Mouse (Mus musculus) limb, embryonic 10.5 days (tissue): ENCODE data around the gene Wap. TPM values are rescaled to one million over a fixed set of nuclear protein-coding genes. Genes with fewer than 3 reads are reported as not detected.
"Not testable (repeated sequence)": the region's sequence is repeated elsewhere in the genome, so short reads cannot be mapped to it uniquely, and the experiment has no call there.

ENCODE experiments used
- DNase-seq: peaks from one replicate; pipeline ENCODE4 v3.0.0-alpha.2; 2017; ENCODE audit warnings: low spot score
- H3K27ac ChIP-seq: fragments of 300-500 bp; sonication (generic); 2 replicates; pipeline ENCODE4 v1.5.1; 2016; ENCODE audit warnings: mild to moderate bottlenecking
- H3K27me3 ChIP-seq: fragments of 300-500 bp; sonication (generic); 2 replicates; pipeline ENCODE4 v1.6.1; 2016; ENCODE audit warnings: low read depth, mild to moderate bottlenecking; ENCODE audit not compliant: poor library complexity, severe bottlenecking
- H3K36me3 ChIP-seq: fragments of 300-500 bp; sonication (generic); 2 replicates; pipeline ENCODE4 v1.6.1; 2016; ENCODE audit warnings: mild to moderate bottlenecking, moderate library complexity
- H3K4me1 ChIP-seq: fragments of 300-500 bp; sonication (generic); 2 replicates; pipeline ENCODE4 v1.6.1; 2016
- H3K4me3 ChIP-seq: fragments of 300-500 bp; sonication (generic); 2 replicates; pipeline ENCODE4 v1.5.1; 2016; ENCODE audit warnings: mild to moderate bottlenecking, moderate library complexity
- H3K9me3 ChIP-seq: fragments of 300-500 bp; sonication (generic); replicated peaks from 2 replicates; pipeline ENCODE4 v1.6.1; 2016; ENCODE audit warnings: mild to moderate bottlenecking
- WGBS: fragments of 180-500 bp; shearing (Covaris S2); methylation state at CpG from one replicate; pipeline ENCODE4 v1.1.7; 2016; 5-methylcytosine and 5-hydroxymethylcytosine counted together
- polyA plus RNA-seq: library from polyadenylated mRNA; unstranded; fragments of >200 nt; fragmentation: Nextera tagmentation; extraction: Ambion mirVana; gene quantifications from 2 replicates; pipeline ENCODE4 v1.2.1, GENCODE M21; 2016

The Wap gene
- polyA plus RNA-seq, 1 experiment from 2014 or later = not detected

DNA sequence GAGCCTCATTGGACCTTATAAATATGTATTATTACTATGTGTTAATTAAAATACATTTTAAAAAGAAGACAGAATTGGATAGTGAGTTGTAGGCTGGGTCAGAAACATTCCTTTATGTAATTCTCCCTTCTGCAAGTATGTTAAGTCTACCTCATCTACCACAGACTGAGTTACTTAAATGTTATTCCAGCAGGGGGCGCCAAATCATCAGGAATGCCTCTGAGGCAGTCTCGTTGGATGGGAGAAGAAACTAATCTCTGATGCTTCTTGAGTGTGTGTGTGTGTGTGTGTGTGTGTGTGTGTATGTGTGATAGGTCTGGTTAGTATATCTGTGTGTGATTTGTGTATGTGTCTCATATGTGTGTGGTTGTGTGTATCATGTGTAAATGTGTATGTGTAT lies 16.5 kb upstream of the Wap start:
- peak; percentile 88 for DNase-seq
- H3K27ac ChIP-seq = no peak overlapping the region
- no peaks in the 10 kb centered on the region for H3K36me3 ChIP-seq
- H3K27me3 ChIP-seq = 0 out of 2 replicates have a peak, but pooled peaks cover 6% of the 10 kb centered on the region
- H3K4me1 ChIP-seq = peaks cover 12% of the 10 kb centered on the region
- WGBS = 3% methylated on average over 2 of the region's 2 CpGs
- no peaks in the 10 kb centered on the region for H3K9me3 ChIP-seq
- H3K4me3 ChIP-seq = no peak overlapping the region

DNA sequence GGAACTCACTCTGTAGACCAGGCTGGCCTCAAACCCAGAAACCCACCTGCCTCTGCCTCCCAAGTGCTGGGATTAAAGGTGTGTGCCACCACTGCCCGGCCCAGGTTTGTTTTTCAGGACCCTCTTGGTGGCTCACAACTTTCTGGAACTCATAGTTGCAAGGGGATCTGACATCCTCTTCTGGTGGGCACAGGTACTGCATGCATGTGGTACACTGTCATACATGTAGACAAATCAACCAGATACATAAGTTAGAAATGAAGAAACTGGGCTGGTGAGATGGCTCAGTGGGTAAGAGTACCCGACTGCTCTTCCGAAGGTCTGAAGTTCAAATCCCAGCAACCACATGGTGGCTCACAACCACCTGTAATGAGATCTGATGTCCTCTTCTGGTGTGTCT lies 14.5 kb upstream of the Wap start:
- not testable (repeated sequence) for H3K27me3 ChIP-seq, H3K4me3 ChIP-seq, DNase-seq, H3K36me3 ChIP-seq, H3K27ac ChIP-seq, H3K4me1 ChIP-seq, H3K9me3 ChIP-seq
- 90% methylated on average over 3 of the region's 3 CpGs for WGBS

DNA sequence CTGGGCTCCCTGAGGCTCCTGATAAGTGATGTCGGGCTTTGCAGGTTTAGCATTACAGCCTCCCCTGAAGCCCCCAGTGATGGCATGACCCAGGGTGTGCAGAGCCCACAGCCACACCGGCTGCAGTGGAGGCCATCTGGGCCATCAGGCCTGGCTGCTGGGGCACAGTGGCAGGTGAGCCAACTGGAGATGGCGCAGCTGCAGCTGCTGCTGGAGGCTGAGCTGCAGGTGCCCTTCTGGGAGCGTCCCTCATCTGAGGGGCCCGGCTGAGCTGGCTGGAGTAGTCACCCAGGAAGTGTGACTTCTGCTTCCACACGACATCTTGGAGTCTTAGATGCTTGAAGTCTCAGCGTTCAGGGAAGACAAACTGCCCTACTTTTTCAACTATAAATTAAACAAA lies 12.1 kb upstream of the Wap start:
- DNase-seq = no peak
- whole genome bisulfite sequencing = 68% methylated on average over 7 of the region's 7 CpGs
- no peak overlapping the region for H3K27ac ChIP-seq

DNA sequence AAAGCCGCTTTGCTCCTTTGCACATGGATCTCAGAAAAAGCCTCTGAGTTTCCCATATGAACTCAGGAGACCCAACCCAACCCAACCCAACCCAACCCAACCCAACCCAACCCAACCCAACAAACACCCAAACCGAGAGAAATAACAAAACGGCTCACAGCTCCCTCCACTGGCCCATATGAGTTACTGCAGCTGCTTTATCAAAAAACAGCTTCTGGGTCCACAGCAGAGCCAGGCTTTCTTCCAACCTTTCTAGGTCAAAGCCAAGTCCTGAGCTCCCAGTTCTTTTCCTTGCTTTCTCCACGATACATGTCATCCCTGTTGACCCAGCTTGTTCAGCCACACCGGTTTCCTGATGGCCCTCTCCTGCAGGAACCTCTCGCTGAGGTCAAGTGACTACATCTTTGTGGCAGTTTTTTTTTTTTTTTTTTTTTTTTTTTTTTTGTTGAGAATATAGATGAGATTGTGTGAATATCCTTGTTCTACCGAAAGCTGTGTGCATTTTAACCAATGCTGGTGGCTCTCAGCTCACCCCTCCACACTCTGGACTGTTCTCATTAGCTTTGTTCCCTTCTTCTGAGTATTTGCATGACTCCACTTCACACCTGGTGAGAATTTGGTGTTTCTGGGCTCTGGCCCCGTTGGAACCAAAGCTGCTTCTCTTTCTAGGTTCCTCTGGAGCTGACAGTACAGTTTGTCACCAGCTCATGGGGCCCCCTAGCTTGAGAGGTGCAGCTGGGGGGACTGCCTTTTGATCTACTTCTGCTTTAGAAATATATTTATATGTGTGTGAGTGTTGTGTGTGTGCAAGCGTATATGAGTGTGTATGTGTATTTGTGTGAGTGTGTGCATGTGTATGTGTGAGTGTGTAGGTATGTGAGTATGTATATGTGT lies 9.6 kb upstream of the Wap start:
- Histone ChIP-seq H3K27ac (no peak overlapping the region), H3K36me3 (no peaks in the 10 kb centered on the region), H3K4me3 (no peak overlapping the region), H3K4me1 (no peaks in the 10 kb centered on the region), H3K9me3 (no peaks in the 10 kb centered on the region), H3K27me3 (no peaks in the 10 kb centered on the region)
- 58% methylated on average over 9 of the region's 9 CpGs for WGBS
- DNase-seq = no peak

More for the DNA sequence above, 12.1 kb upstream of the Wap start:
- no peak overlapping the region for H3K4me3 ChIP-seq
- no peaks in the 10 kb centered on the region for H3K27me3 ChIP-seq
- no peaks in the 10 kb centered on the region for H3K36me3 ChIP-seq
- no peaks in the 10 kb centered on the region for H3K9me3 ChIP-seq
- no peaks in the 10 kb centered on the region for H3K4me1 ChIP-seq

DNA sequence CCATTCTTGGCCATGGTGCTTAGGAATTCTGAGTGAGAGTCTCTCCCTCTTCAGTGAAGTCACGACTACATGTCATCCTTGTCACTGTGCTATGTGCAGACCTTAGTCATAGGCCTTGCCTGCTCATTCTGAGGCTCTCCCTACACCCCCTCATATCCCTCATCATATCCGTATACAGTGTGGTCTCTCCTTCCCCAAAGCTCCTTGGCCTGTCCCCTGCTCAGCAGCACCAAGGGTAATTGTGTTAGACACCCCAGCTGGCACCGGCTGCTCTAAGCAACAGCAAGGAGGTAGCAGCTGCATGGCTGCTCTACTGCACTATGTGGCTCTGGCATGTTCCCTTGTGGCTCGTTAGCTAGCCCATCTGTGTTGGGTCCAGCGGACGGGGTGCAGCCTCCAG lies 6.1 kb upstream of the Wap start:
- no peak overlapping the region for H3K4me3 ChIP-seq
- H3K36me3 ChIP-seq = no peaks in the 10 kb centered on the region
- no peaks in the 10 kb centered on the region for H3K27me3 ChIP-seq
- no peak for DNase-seq
- WGBS = 82% methylated on average over 6 of the region's 6 CpGs
- H3K27ac ChIP-seq = no peak overlapping the region
- no peaks in the 10 kb centered on the region for H3K4me1 ChIP-seq
- no peaks in the 10 kb centered on the region for H3K9me3 ChIP-seq

DNA sequence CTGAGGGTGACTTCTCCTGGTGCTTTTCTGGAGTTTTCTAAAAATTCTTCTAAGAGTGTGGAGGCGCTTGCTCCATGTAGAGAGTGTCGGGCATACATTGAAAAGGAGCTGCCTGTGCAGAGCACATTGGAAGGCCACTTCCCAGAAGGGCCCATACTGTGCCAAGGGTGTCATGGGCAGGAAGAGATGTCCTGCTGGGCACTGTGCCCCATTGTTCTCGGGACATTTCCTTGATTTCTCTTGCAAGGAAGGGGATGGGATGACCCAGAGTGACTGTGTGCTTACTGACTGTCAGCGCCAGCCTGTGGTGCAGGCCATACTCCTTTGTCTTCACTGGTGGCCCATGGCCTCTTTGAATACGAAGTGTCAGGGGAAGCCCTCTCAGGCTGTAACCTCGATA lies 635 bp upstream of the Wap start:
- Histone ChIP-seq H3K9me3 (no peaks in the 10 kb centered on the region), H3K4me3 (no peak overlapping the region), H3K4me1 (no peaks in the 10 kb centered on the region), H3K27ac (no peak overlapping the region), H3K36me3 (no peaks in the 10 kb centered on the region), H3K27me3 (no peaks in the 10 kb centered on the region)
- WGBS = 85% methylated on average over 6 of the region's 6 CpGs
- no peak for DNase-seq

DNA sequence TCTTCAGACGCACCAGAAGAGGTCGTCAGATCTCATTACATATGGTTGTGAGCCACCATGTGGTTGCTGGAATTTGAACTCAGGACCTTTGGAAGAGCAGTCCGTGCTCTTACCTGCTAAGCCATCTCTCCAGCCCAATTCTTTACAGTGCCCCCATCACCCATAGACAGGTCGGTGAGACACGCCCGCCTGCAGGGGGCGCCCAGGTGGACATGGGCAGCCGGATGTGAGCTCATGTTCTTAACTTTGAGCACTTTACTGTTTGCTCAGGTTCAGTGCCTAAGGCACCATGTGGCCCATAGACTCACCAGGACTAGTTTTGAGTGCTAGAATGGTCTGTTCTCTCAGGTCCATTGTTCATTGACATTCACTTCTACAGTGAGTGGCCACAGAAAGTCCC lies 2.3 kb downstream of the Wap start:
- Histone ChIP-seq H3K27me3 (no peaks in the 10 kb centered on the region), H3K4me1 (no peaks in the 10 kb centered on the region; the same call in 1 of the 2 replicates), H3K36me3 (no peaks in the 10 kb centered on the region), H3K4me3 (no peak overlapping the region), H3K9me3 (no peaks in the 10 kb centered on the region), H3K27ac (no peak overlapping the region)
- 73% methylated on average over 8 of the region's 8 CpGs for WGBS
- no peak for DNase-seq

DNA sequence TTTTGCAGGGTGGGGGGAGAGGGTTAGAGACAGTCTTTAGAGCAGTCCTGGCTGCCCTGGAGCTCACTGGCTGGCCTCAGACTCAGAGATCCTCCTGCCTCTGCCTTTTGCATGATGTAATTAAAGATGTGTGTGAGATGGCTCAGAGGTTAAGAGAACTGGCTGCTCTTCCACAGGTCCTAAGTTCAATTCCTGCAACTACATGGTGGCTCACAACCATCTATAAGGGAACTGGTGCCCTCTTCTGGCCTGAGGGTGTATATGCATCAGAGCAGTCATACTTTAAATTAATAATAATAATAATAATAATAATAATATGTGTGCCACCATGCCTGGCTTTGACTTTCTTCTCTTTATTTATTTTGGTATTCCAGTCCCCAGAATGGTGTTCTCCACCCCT lies 8.8 kb downstream of the Wap start:
- H3K9me3 ChIP-seq = no peaks in the 10 kb centered on the region
- H3K4me3 ChIP-seq = no peak overlapping the region
- H3K4me1 ChIP-seq = peaks cover 13% of the 10 kb centered on the region
- H3K27ac ChIP-seq = no peak overlapping the region
- H3K36me3 ChIP-seq = peaks cover under 1% of the 10 kb centered on the region
- no peaks in the 10 kb centered on the region for H3K27me3 ChIP-seq
- no peak for DNase-seq

DNA sequence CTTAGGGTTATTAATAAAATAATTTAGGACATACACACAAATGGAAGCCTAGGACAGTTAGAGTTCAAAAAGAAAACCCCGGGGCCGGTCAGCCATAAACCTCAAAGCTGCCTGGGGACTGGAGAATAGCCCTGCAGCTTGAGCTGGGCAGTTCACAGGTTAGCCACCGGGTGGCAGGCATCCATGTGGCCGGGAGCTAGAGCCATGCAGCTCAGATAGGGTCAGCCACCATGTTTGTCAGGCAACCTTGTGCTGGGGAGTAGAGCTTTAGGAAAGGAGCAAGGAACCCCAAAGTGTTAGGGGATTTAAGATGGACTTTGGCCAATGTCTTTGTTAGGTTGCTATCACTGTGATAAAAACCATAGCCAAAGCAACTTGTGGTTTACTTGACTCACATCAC lies 9.9 kb downstream of the Wap start:
- Histone ChIP-seq H3K27me3 (no peaks in the 10 kb centered on the region), H3K27ac (no peak overlapping the region), H3K4me1 (peaks cover 24% of the 10 kb centered on the region), H3K4me3 (no peak overlapping the region), H3K36me3 (peaks cover 12% of the 10 kb centered on the region), H3K9me3 (no peaks in the 10 kb centered on the region)
- 21% methylated on average over 4 of the region's 4 CpGs for WGBS
- DNase-seq = peak; percentile 63

DNA sequence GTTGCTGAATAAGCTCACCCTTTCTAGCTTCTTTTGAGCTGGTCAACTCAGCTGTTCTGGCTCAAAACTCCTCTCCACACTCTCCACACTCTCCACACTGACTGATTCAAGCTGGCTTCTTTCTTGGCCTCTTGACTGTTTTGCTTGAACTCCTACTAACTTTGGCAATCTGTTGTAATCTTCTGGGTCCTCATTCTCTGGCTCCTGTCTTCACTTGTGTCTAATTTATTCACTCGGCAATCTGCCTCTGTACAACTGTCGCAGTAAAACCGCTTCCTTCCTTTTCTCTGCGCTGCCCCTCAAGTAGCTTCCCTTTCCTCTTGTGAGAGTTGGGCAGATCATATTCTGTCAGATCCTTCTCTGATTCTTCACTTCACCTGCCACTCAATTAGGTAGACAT lies 10.7 kb downstream of the Wap start:
- peaks cover 20% of the 10 kb centered on the region for H3K36me3 ChIP-seq

DNA sequence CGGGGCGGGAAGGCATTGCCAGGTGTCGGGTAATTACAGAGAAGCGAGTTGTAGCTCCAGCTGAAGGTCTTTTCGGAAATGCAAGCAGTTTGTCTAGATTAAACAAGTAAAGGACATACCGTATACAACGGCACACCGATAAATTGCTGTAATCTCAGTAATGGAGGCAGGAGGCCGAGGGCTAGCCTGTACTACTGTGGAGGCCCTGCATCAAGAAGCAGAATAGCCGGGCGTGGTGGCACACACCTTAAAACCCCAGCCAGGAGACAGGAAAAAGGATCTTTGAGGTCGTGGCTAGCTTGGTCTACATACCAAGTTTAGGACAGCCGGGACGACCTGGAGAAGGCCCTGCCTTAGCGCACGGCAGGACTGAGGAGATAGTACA lies 12.1 kb downstream of the Wap start:
- Histone ChIP-seq H3K4me3 (peak overlapping the region; percentile 75), H3K4me1 (peaks cover 27% of the 10 kb centered on the region), H3K27ac (peak overlapping the region; percentile 94), H3K27me3 (no peaks in the 10 kb centered on the region), H3K9me3 (no peaks in the 10 kb centered on the region), H3K36me3 (peaks cover 33% of the 10 kb centered on the region)
- DNase-seq = no peak
- 9% methylated on average over 16 of the region's 16 CpGs for WGBS

More for the DNA sequence above, 10.7 kb downstream of the Wap start:
- H3K27ac ChIP-seq = no peak overlapping the region
- H3K4me1 ChIP-seq = peaks cover 27% of the 10 kb centered on the region
- no peaks in the 10 kb centered on the region for H3K9me3 ChIP-seq
- no peaks in the 10 kb centered on the region for H3K27me3 ChIP-seq
- no peak overlapping the region for H3K4me3 ChIP-seq
- 89% methylated on average over 4 of the region's 4 CpGs for WGBS
- DNase-seq = no peak

DNA sequence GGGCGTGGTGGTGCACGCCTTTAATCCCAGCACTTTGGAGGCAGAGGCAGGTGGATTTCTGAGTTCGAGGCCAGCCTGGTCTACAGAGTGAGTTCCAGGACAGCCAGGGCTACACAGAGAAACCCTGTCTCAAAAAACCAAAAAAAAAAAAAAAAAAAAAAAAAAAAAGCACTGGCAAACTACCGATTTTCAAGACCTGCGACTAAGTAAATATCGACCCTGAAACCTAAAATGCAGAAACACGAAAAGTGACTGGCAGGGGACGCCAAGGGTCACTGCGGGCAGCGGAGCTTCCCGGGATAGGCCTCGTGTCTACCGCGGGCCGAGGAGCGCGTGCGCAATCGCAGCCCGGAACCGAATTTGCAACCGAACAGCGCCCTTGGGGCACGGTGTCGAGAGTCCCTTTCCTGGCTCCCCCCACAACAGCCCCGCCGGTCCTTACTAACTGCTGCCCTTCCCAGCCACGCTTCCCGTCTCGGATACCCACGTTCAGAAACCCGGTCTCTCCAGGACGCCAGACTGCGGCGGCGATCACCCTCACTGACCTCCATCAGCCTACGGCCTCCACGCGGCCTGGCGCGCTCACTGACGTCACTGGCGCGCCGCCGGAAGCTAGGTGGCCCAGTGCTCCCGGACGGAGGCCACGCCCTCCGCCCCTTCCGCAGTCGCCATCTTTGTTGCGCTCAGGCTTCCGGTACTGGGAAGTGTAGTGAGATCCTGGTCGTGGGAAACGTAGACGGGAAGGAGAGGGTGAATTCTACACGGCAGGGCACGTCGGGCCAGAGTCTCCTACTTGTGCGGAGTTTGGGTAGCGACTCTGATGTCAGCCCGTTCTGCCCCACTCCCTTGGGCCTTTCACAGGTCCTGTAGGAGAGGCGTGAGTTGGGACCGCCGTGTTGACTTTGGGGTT lies 12.7 kb downstream of the Wap start, which contains the start of gene Tbrg4:
Gene Tbrg4 (minus strand): TSS at position 590 of the 910 bp plus-strand sequence.
- Histone ChIP-seq H3K9me3 (no peaks in the 10 kb centered on the region), H3K4me3 (peak within 1 kb of the TSS; percentile 75), H3K27me3 (no peaks in the 10 kb centered on the region), H3K4me1 (peaks cover 27% of the 10 kb centered on the region), H3K27ac (peak within 1 kb of the TSS; percentile 94), H3K36me3 (peaks cover 40% of the 10 kb centered on the region)
- peak; percentile 96 for DNase-seq
- under 1% methylated on average over 66 of the region's 66 CpGs for WGBS
